Mouse (Mus musculus): Measurements from ENCODE around the gene Olfr509. TPM values are rescaled to one million over a fixed set of nuclear protein-coding genes. Genes with fewer than 3 reads are reported as not detected.

Olfr509 gene
- polyA plus RNA-seq (2014; fragmentation: Illumina TruSeq; extraction: RNeasy Lipid Tissue Mini Kit (QIAGEN cat#74804); ENCODE audit: low read depth, low replicate concordance), result not detected

DNA sequence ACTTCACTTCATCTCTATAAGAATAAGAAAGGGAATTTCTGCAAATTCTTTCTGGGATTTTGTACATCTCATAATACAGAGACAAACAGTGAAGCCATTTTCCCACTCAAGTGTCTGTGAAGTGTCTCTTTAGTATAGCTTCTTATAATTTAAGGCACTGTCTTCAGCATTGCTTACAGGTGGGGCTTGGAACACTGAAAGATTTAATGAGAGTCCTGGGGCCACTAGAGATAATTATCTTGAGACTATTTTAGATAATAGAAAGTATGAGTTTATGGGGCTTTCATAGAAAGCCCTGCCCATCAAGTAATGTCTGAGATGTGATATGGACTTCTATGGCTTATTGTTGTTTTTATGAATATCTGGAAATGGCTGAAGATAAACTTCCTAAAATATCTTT, at the start of gene Olfr509:
Gene Olfr509, minus strand, starts transcription at position 101 of the 400 bp plus-strand sequence.

DNA sequence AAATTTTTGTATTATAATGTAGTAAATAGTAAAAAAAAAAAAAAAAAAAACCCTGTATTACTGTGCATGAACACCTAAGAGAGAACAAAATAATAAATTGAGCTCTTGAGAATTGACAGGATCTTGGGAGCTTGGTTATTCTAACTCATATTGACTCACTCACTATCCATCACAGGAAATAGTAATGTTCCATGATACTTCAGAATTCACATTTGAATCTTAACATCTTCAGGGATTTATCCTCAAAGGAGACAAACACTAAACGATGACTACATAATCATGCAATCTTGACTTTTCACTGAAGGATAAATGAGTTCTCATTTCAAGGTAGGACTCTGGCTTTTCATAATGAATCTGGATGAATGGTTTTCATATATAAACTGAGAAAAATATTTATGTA, 14.4 kb upstream of the Olfr509 start, which contains the start of gene Olfr510:
Gene Olfr510, plus strand, starts transcription at position 301 of the 400 bp plus-strand sequence.

GRCm38 (mm10) chr7:108629694-108630093, 22.0 kb downstream of the Olfr509 start, which contains the start of gene Olfr508:
Gene Olfr508 (plus strand): TSS chr7:108629994.

GRCm38 (mm10) chr7:108621514-108621913, 30.2 kb downstream of the Olfr509 start, which contains the start of gene Olfr507:
Gene Olfr507 (plus strand): TSS chr7:108621814.

DNA sequence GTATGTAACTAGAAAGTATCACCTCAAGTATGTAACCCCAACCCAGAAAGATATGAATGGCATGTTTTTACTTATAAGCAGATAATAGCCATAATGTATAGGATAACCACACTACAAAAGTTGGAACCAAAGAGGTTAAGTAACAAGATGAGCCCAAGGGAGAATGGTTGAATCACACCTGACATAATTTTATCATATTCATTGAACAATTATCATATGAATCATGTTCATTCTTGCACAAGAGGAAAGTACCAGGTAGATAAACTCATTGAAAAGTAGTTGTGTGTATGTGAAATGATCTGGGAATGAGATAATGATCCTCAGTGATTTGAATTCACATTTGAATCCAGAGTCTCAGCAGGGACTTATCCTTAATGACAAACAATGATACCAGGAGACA, 41.2 kb downstream of the Olfr509 start, which contains the start of gene Olfr506:
Gene Olfr506, plus strand, starts transcription at position 301 of the 400 bp plus-strand sequence.

Other genes with a start within 250 kb of the Olfr509 start
- not detected for gene Olfr497, start 231.5 kb downstream of the Olfr509 start, polyA plus RNA-seq (2014; fragmentation: Illumina TruSeq; extraction: RNeasy Lipid Tissue Mini Kit (QIAGEN cat#74804); ENCODE audit: low read depth, low replicate concordance)
- not detected for gene Olfr498, start 186.6 kb downstream of the Olfr509 start, polyA plus RNA-seq (2014; fragmentation: Illumina TruSeq; extraction: RNeasy Lipid Tissue Mini Kit (QIAGEN cat#74804); ENCODE audit: low read depth, low replicate concordance)
- gene Olfr502, start 126.8 kb downstream of the Olfr509 start, polyA plus RNA-seq (2014; fragmentation: Illumina TruSeq; extraction: RNeasy Lipid Tissue Mini Kit (QIAGEN cat#74804); ENCODE audit: low read depth, low replicate concordance), result not detected
- not detected for gene Olfr503, start 107.4 kb downstream of the Olfr509 start, polyA plus RNA-seq (2014; fragmentation: Illumina TruSeq; extraction: RNeasy Lipid Tissue Mini Kit (QIAGEN cat#74804); ENCODE audit: low read depth, low replicate concordance)
- gene Olfr504, start 86.1 kb downstream of the Olfr509 start, polyA plus RNA-seq (2014; fragmentation: Illumina TruSeq; extraction: RNeasy Lipid Tissue Mini Kit (QIAGEN cat#74804); ENCODE audit: low read depth, low replicate concordance), result not detected
- gene Olfr506, start 41.1 kb downstream of the Olfr509 start, polyA plus RNA-seq (2014; fragmentation: Illumina TruSeq; extraction: RNeasy Lipid Tissue Mini Kit (QIAGEN cat#74804); ENCODE audit: low read depth, low replicate concordance), result not detected
- not detected for gene Olfr507, start 30.1 kb downstream of the Olfr509 start, polyA plus RNA-seq (2014; fragmentation: Illumina TruSeq; extraction: RNeasy Lipid Tissue Mini Kit (QIAGEN cat#74804); ENCODE audit: low read depth, low replicate concordance)
- not detected for gene Olfr508, start 21.9 kb downstream of the Olfr509 start, polyA plus RNA-seq (2014; fragmentation: Illumina TruSeq; extraction: RNeasy Lipid Tissue Mini Kit (QIAGEN cat#74804); ENCODE audit: low read depth, low replicate concordance)
- not detected for gene Olfr510, start 14.5 kb upstream of the Olfr509 start, polyA plus RNA-seq (2014; fragmentation: Illumina TruSeq; extraction: RNeasy Lipid Tissue Mini Kit (QIAGEN cat#74804); ENCODE audit: low read depth, low replicate concordance)
- gene Olfr512, start 61.4 kb upstream of the Olfr509 start, polyA plus RNA-seq (2014; fragmentation: Illumina TruSeq; extraction: RNeasy Lipid Tissue Mini Kit (QIAGEN cat#74804); ENCODE audit: low read depth, low replicate concordance), result not detected
- not detected for gene Olfr513, start 99.1 kb upstream of the Olfr509 start, polyA plus RNA-seq (2014; fragmentation: Illumina TruSeq; extraction: RNeasy Lipid Tissue Mini Kit (QIAGEN cat#74804); ENCODE audit: low read depth, low replicate concordance)
- not detected for gene Olfr514, start 174.1 kb upstream of the Olfr509 start, polyA plus RNA-seq (2014; fragmentation: Illumina TruSeq; extraction: RNeasy Lipid Tissue Mini Kit (QIAGEN cat#74804); ENCODE audit: low read depth, low replicate concordance)
- not detected for gene Olfr516, start 198.6 kb upstream of the Olfr509 start, polyA plus RNA-seq (2014; fragmentation: Illumina TruSeq; extraction: RNeasy Lipid Tissue Mini Kit (QIAGEN cat#74804); ENCODE audit: low read depth, low replicate concordance)
- gene Olfr517, start 220.5 kb upstream of the Olfr509 start, polyA plus RNA-seq (2014; fragmentation: Illumina TruSeq; extraction: RNeasy Lipid Tissue Mini Kit (QIAGEN cat#74804); ENCODE audit: low read depth, low replicate concordance), result not detected
- gene Olfr518, start 233.1 kb upstream of the Olfr509 start, polyA plus RNA-seq (2014; fragmentation: Illumina TruSeq; extraction: RNeasy Lipid Tissue Mini Kit (QIAGEN cat#74804); ENCODE audit: low read depth, low replicate concordance), result not detected
- not detected for gene Olfr519, start 242.5 kb upstream of the Olfr509 start, polyA plus RNA-seq (2014; fragmentation: Illumina TruSeq; extraction: RNeasy Lipid Tissue Mini Kit (QIAGEN cat#74804); ENCODE audit: low read depth, low replicate concordance)